Mouse (Mus musculus) brain, embryonic 18.5 days (tissue): ENCODE results near the gene Ndufv3.
"Not testable (repeated sequence)": the region's sequence is repeated elsewhere in the genome, so short reads cannot be mapped to it uniquely, and the experiment has no call there.

Source experiments
- DNase-seq: peaks from one replicate; pipeline ENCODE4 v3.0.0-alpha.2; 2012; ENCODE audit warnings: low read depth, low spot score

Gene Ndufv3

GRCm38 (mm10) chr17:31511792-31512495 lies 8.0 kb upstream of the Ndufv3 start:
- peak; percentile 89 for DNase-seq

- DNase-seq: no peak
Observed at GRCm38 (mm10) chr17:31512593-31512992, 7.3 kb upstream of the Ndufv3 start.

- no peak for DNase-seq
Observed at GRCm38 (mm10) chr17:31514696-31515095, 5.2 kb upstream of the Ndufv3 start.

- DNase-seq: no peak
Observed at GRCm38 (mm10) chr17:31519344-31519945, 470 bp upstream of the Ndufv3 start.

- no peak for DNase-seq
Observed at GRCm38 (mm10) chr17:31520895-31521294, 980 bp downstream of the Ndufv3 start.

GRCm38 (mm10) chr17:31521948-31522347 lies 2.0 kb downstream of the Ndufv3 start:
- DNase-seq: no peak

GRCm38 (mm10) chr17:31525114-31525513 lies 5.2 kb downstream of the Ndufv3 start:
- no peak for DNase-seq

- no peak for DNase-seq
Observed at GRCm38 (mm10) chr17:31525816-31526215, 5.9 kb downstream of the Ndufv3 start.

- no peak for DNase-seq
Observed at GRCm38 (mm10) chr17:31529314-31529713, 9.4 kb downstream of the Ndufv3 start.

GRCm38 (mm10) chr17:31531441-31532158 lies 11.7 kb downstream of the Ndufv3 start:
- no peak for DNase-seq

- DNase-seq: not testable (repeated sequence)
Observed at GRCm38 (mm10) chr17:31532331-31532730, 12.4 kb downstream of the Ndufv3 start.

- DNase-seq: no peak
Observed at GRCm38 (mm10) chr17:31535358-31535757, 15.4 kb downstream of the Ndufv3 start.

- DNase-seq: peak; percentile 75
Observed at GRCm38 (mm10) chr17:31535871-31536629, 16.1 kb downstream of the Ndufv3 start.

GRCm38 (mm10) chr17:31540101-31540500 lies 20.2 kb downstream of the Ndufv3 start:
- DNase-seq: no peak

- DNase-seq: no peak
Observed at GRCm38 (mm10) chr17:31540809-31541459, 21.0 kb downstream of the Ndufv3 start.

- peak; percentile 28 for DNase-seq
Observed at GRCm38 (mm10) chr17:31541460-31541831, 21.5 kb downstream of the Ndufv3 start.

- DNase-seq: no peak
Observed at GRCm38 (mm10) chr17:31543574-31543973, 23.7 kb downstream of the Ndufv3 start.

- no peak for DNase-seq
Observed at GRCm38 (mm10) chr17:31546444-31547196, 26.7 kb downstream of the Ndufv3 start.

GRCm38 (mm10) chr17:31547974-31548373 lies 28.1 kb downstream of the Ndufv3 start:
- DNase-seq: no peak

GRCm38 (mm10) chr17:31549389-31549788 lies 29.5 kb downstream of the Ndufv3 start:
- DNase-seq: no peak

GRCm38 (mm10) chr17:31552601-31553000 lies 32.7 kb downstream of the Ndufv3 start:
- DNase-seq: not testable (repeated sequence)
